Mouse (Mus musculus) myocyte (in vitro differentiated cells): ENCODE measurements at regions not wholly inside any gene's neighbourhood (a gene's known extent, or its start where the extent isn't known, plus 50 kb on each side); places are given as distances from the start of the nearest gene placed in this dataset.

ENCODE experiments used
- CEBPB ChIP-seq: IDR thresholded peaks from 2 replicates; pipeline ENCODE4 v1.6.1; 2011; ENCODE audit warnings: mild to moderate bottlenecking, moderate library complexity; ENCODE audit not compliant: poor library complexity, insufficient read depth, severe bottlenecking
- E2F4 ChIP-seq: IDR thresholded peaks from one replicate; pipeline ENCODE4 v1.6.1; 2011; ENCODE audit warnings: mild to moderate bottlenecking, control low read depth, moderate library complexity; ENCODE audit not compliant: insufficient read depth
- MYOD1 ChIP-seq, 3 experiments: IDR thresholded peaks; one replicate each; pipeline ENCODE4 v1.6.1; 2011; ENCODE audit warnings: control low read depth in 2 of 3, low read depth in 2 of 3, mild to moderate bottlenecking in 2 of 3, moderate library complexity in 1 of 3; ENCODE audit not compliant: insufficient read length in 2 of 3, control insufficient read depth in 1 of 3
- MYOG ChIP-seq, 3 experiments: IDR thresholded peaks; one replicate each; pipeline ENCODE4 v1.6.1; 2011; ENCODE audit warnings: control low read depth in 2 of 3, low read depth in 2 of 3, mild to moderate bottlenecking in 2 of 3; ENCODE audit not compliant: insufficient read length in 2 of 3, control insufficient read depth in 1 of 3, insufficient read depth in 1 of 3
- POLR2A ChIP-seq: IDR thresholded peaks from one replicate; pipeline ENCODE4 v1.6.1; 2011; ENCODE audit warnings: low read depth, mild to moderate bottlenecking, control low read depth, moderate library complexity; ENCODE audit not compliant: insufficient read length
- POLR2AphosphoS2 ChIP-seq: IDR thresholded peaks from one replicate; pipeline ENCODE4 v1.6.1; 2011; ENCODE audit warnings: low read depth, control low read depth; ENCODE audit not compliant: insufficient read length

GRCm38 (mm10) chr13:51352874-51353273 lies 55.6 kb upstream of the S1pr3 start:
- TF ChIP-seq POLR2A (no peak), CEBPB (no peak), E2F4 (no peak), MYOG (IDR thresholded peaks at IDR 0.05; ENCODE audit: control insufficient read depth in 1 of 3, insufficient read depth in 1 of 3, insufficient read length in 2 of 3, low read depth in 2 of 3) (no peak), MYOD1 (IDR thresholded peaks at IDR 0.05; ENCODE audit: control insufficient read depth in 1 of 3, insufficient read length in 2 of 3, low read depth in 2 of 3) (no peak), POLR2AphosphoS2 (no peak)
